Mouse (Mus musculus): ENCODE measurements around the gene Gm21994.

- TF ChIP-seq EP300 (IDR thresholded peaks at IDR 0.05; ENCODE audit: insufficient read depth, low read depth, low read length) (no peak), POLR2A (IDR thresholded peaks at IDR 0.05; ENCODE audit: insufficient read depth, low read depth, low read length) (no peak), CTCF (IDR thresholded peaks at IDR 0.05) (no peak)
Measured at GRCm38 (mm10) chr2:150299096-150299495, 43.7 kb upstream of the Gm21994 start.

Measured in heart, adult 2 months (tissue).